Mouse (Mus musculus) hindbrain, embryonic 11.5 days (tissue): ENCODE data around the gene Plekhm3. TPM values are rescaled to one million over a fixed set of nuclear protein-coding genes. Genes with fewer than 3 reads are reported as not detected.

ENCODE experiments used
- ATAC-seq: fragments of 200-750 bp; cut with Nextera tagmentation; 2 replicates; pipeline ENCODE4 v1.8.0; 2017; ENCODE audit warnings: mild to moderate bottlenecking, moderate TSS enrichment, moderate library complexity; ENCODE audit not compliant: low FRiP score
- DNase-seq: peaks from one replicate; pipeline ENCODE4 v3.0.0-alpha.2; 2015; ENCODE audit warnings: low spot score
- H3K27ac ChIP-seq: fragments of 300-500 bp; sonication (generic); 2 replicates; pipeline ENCODE4 v1.5.1; 2014; ENCODE audit warnings: mild to moderate bottlenecking, low read depth, low read length
- H3K27me3 ChIP-seq: fragments of 300-500 bp; sonication (generic); 2 replicates; pipeline ENCODE4 v1.6.1; 2014; ENCODE audit warnings: mild to moderate bottlenecking, low read length, moderate library complexity, mixed read lengths; ENCODE audit not compliant: control insufficient read depth, insufficient read depth
- H3K36me3 ChIP-seq: fragments of 300-500 bp; sonication (generic); 2 replicates; pipeline ENCODE4 v1.6.1; 2014; ENCODE audit warnings: mild to moderate bottlenecking, low read length, moderate library complexity, mixed read lengths; ENCODE audit not compliant: control insufficient read depth, insufficient read depth
- H3K4me1 ChIP-seq: fragments of 300-500 bp; sonication (generic); replicated peaks from 2 replicates; pipeline ENCODE4 v1.6.1; 2014; ENCODE audit warnings: low read length, mixed read lengths; ENCODE audit not compliant: control insufficient read depth, insufficient read depth
- H3K4me2 ChIP-seq: fragments of 300-500 bp; sonication (generic); replicated peaks from 2 replicates; pipeline ENCODE4 v1.6.1; 2014; ENCODE audit warnings: mild to moderate bottlenecking, low read depth, low read length
- H3K4me3 ChIP-seq: fragments of 300-500 bp; sonication (generic); 2 replicates; pipeline ENCODE4 v1.5.1; 2014; ENCODE audit warnings: low read depth, low read length
- H3K9ac ChIP-seq: fragments of 300-500 bp; sonication (generic); 2 replicates; pipeline ENCODE4 v1.6.1; 2014; ENCODE audit warnings: low read depth, low read length
- H3K9me3 ChIP-seq: fragments of 300-500 bp; sonication (generic); 2 replicates; pipeline ENCODE4 v1.6.1; 2016; ENCODE audit warnings: low read length; ENCODE audit not compliant: control insufficient read depth
- whole genome bisulfite sequencing: fragments of 180-500 bp; shearing (Covaris S2); extraction: QIAGEN DNeasy Blood & Tissue Kit; methylation state at CpG from one replicate; pipeline ENCODE4 v1.1.7; 2014; 5-methylcytosine and 5-hydroxymethylcytosine counted together
- polyA plus RNA-seq: library from polyadenylated mRNA; unstranded; fragments of >200 nt; fragmentation: Nextera tagmentation; extraction: Ambion mirVana; gene quantifications from 2 replicates; pipeline ENCODE4 v1.2.1, GENCODE M21; 2014

The Plekhm3 gene
- polyA plus RNA-seq, 1 experiment from 2014 or later, result 9.6 TPM

GRCm38 (mm10) chr1:64753109-64753508, 203.5 kb downstream of the Plekhm3 start:
- H3K4me2 ChIP-seq, result no peak overlapping the region
- H3K27ac ChIP-seq, result no peak overlapping the region
- 92% methylated on average over 8 of the region's 8 CpGs for whole genome bisulfite sequencing
- no peak overlapping the region for H3K9ac ChIP-seq
- H3K4me1 ChIP-seq, result no peaks in the 10 kb centered on the region
- no peaks in the 10 kb centered on the region for H3K27me3 ChIP-seq
- DNase-seq (no peak), ATAC-seq (no peak)
- H3K9me3 ChIP-seq, result no peaks in the 10 kb centered on the region
- no peaks in the 10 kb centered on the region for H3K36me3 ChIP-seq
- H3K4me3 ChIP-seq, result no peak overlapping the region

- Histone ChIP-seq H3K27me3 (no peaks in the 10 kb centered on the region), H3K9me3 (no peaks in the 10 kb centered on the region), H3K9ac (no peak overlapping the region), H3K27ac (no peak overlapping the region), H3K4me1 (no peaks in the 10 kb centered on the region), H3K4me2 (no peak overlapping the region), H3K36me3 (no peaks in the 10 kb centered on the region), H3K4me3 (no peak overlapping the region)
- no peak for ATAC-seq
- no peak for DNase-seq
Observed at GRCm38 (mm10) chr1:64744616-64745015, 212.0 kb downstream of the Plekhm3 start.

GRCm38 (mm10) chr1:64742741-64743408, 213.7 kb downstream of the Plekhm3 start:
- WGBS, result 89% methylated on average over 18 of the region's 18 CpGs
- Histone ChIP-seq H3K4me2 (no peak overlapping the region), H3K4me3 (no peak overlapping the region), H3K9me3 (no peaks in the 10 kb centered on the region), H3K27me3 (0 out of 2 replicates have a peak, but pooled peaks cover 2% of the 10 kb centered on the region), H3K27ac (no peak overlapping the region), H3K4me1 (no peaks in the 10 kb centered on the region), H3K36me3 (no peaks in the 10 kb centered on the region), H3K9ac (no peak overlapping the region)
- DNase-seq, result no peak
- no peak for ATAC-seq

- WGBS, result under 1% methylated on average over 14 of the region's 14 CpGs
- Histone ChIP-seq H3K9ac (peak overlapping the region; percentile 40; the same call in 1 of the 2 replicates), H3K4me1 (peaks cover 10% of the 10 kb centered on the region), H3K27ac (no peak overlapping the region), H3K4me3 (peak overlapping the region; percentile 63), H3K27me3 (peaks cover 33% of the 10 kb centered on the region), H3K9me3 (no peaks in the 10 kb centered on the region), H3K4me2 (peak overlapping the region; percentile 98), H3K36me3 (no peaks in the 10 kb centered on the region)
- DNase-seq (peak; percentile 61), ATAC-seq (no peak)
Observed at GRCm38 (mm10) chr1:64738661-64739082, 218.0 kb downstream of the Plekhm3 start.

- peak; percentile 5; the same call in 1 of the 2 replicates for ATAC-seq
- peaks cover 33% of the 10 kb centered on the region for H3K27me3 ChIP-seq
Observed at GRCm38 (mm10) chr1:64738180-64738555, 218.5 kb downstream of the Plekhm3 start.

GRCm38 (mm10) chr1:64737502-64738179, 219.0 kb downstream of the Plekhm3 start, which contains the start of gene Fzd5:
Fzd5 (minus strand) TSS chr1:64737751.
- H3K9ac ChIP-seq, result peak within 1 kb of the TSS; percentile 51
- peak; percentile 94 for DNase-seq
- 0% methylated on average over 34 of the region's 73 CpGs for WGBS
- H3K4me1 ChIP-seq, result peaks cover 10% of the 10 kb centered on the region
- no peaks in the 10 kb centered on the region for H3K9me3 ChIP-seq
- peak within 1 kb of the TSS; percentile 63 for H3K4me3 ChIP-seq
- no peak within 1 kb of the TSS for H3K27ac ChIP-seq
- H3K4me2 ChIP-seq, result peak within 1 kb of the TSS; percentile 98
- ATAC-seq, result peak; percentile 93
- H3K27me3 ChIP-seq, result peaks cover 36% of the 10 kb centered on the region
- H3K36me3 ChIP-seq, result no peaks in the 10 kb centered on the region

More at GRCm38 (mm10) chr1:64738180-64738555, 218.5 kb downstream of the Plekhm3 start:
- under 1% methylated on average over 11 of the region's 11 CpGs for WGBS
- Histone ChIP-seq H3K4me2 (peak overlapping the region; percentile 98), H3K4me3 (peak overlapping the region; percentile 63), H3K4me1 (peaks cover 10% of the 10 kb centered on the region), H3K9ac (peak overlapping the region; percentile 40; the same call in 1 of the 2 replicates), H3K9me3 (no peaks in the 10 kb centered on the region), H3K36me3 (no peaks in the 10 kb centered on the region), H3K27ac (no peak overlapping the region)
- no peak for DNase-seq

- peak overlapping the region; percentile 63 for H3K4me3 ChIP-seq
- ATAC-seq (peak; percentile 8), DNase-seq (peak; percentile 49)
- no peak overlapping the region for H3K27ac ChIP-seq
- H3K27me3 ChIP-seq, result peaks cover 41% of the 10 kb centered on the region
- H3K36me3 ChIP-seq, result no peaks in the 10 kb centered on the region
- no peaks in the 10 kb centered on the region for H3K9me3 ChIP-seq
- WGBS, result under 1% methylated on average over 55 of the region's 56 CpGs
- H3K9ac ChIP-seq, result peak overlapping the region; percentile 51
- H3K4me1 ChIP-seq, result peaks cover 10% of the 10 kb centered on the region
- H3K4me2 ChIP-seq, result peak overlapping the region; percentile 98
Observed at GRCm38 (mm10) chr1:64736681-64737501, 219.7 kb downstream of the Plekhm3 start.
